Mouse (Mus musculus) thymus, adult 2 months (tissue): ENCODE data around the gene 4921507P07Rik.
"Not testable (repeated sequence)": the region's sequence is repeated elsewhere in the genome, so short reads cannot be mapped to it uniquely, and the experiment has no call there.

ENCODE experiments used
- CTCF ChIP-seq: fragments of 200-500 bp; IDR thresholded peaks from 2 replicates; pipeline ENCODE4 v1.5.1; 2012; ENCODE audit warnings: mild to moderate bottlenecking, control low read depth, low read length, moderate library complexity, borderline replicate concordance; ENCODE audit not compliant: control insufficient read depth, poor library complexity, insufficient read depth; ENCODE audit errors: extremely low read depth
- POLR2A ChIP-seq: fragments of 200-500 bp; IDR thresholded peaks from 2 replicates; pipeline ENCODE4 v1.6.1; 2012; ENCODE audit warnings: mild to moderate bottlenecking, low read length, control low read depth, moderate library complexity; ENCODE audit not compliant: control insufficient read depth, poor library complexity, insufficient read depth; ENCODE audit errors: extremely low read depth

DNA sequence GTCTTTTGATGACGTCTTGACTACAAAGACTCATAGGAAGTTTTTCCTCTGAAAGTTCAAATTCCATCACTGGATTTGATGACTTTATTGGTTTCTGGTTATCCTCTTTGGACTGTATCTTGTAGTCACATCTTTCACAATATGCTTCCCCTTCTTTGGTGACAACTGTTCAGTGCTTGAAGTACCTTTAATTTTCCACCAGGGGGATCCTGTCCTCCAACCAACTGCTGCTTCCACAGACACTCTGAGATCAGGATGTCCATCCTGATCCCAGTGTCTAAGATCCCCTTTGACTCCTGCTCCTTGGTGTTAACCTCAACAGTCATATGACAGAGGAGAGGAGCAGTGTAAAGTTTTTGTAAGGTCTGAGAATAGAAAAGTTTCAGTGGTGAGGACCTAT is 21.8 kb upstream of the 4921507P07Rik start:
- TF ChIP-seq POLR2A, CTCF: not testable (repeated sequence)
